Mouse (Mus musculus) mammary gland, adult 2 months (tissue): ENCODE results near the gene Olfr1129. TPM values are rescaled to one million over a fixed set of nuclear protein-coding genes. Genes with fewer than 3 reads are reported as not detected.

Source experiments
- polyA plus RNA-seq: library from polyadenylated mRNA; depleted of rRNA; stranded (reverse); fragments of >200 nt; gene quantifications from 2 replicates; pipeline ENCODE4 v1.2.3, GENCODE M21; 2012; ENCODE audit warnings: low replicate concordance; rRNA removed

Gene Olfr1129
- not detected in 2 replicates for polyA plus RNA-seq

DNA sequence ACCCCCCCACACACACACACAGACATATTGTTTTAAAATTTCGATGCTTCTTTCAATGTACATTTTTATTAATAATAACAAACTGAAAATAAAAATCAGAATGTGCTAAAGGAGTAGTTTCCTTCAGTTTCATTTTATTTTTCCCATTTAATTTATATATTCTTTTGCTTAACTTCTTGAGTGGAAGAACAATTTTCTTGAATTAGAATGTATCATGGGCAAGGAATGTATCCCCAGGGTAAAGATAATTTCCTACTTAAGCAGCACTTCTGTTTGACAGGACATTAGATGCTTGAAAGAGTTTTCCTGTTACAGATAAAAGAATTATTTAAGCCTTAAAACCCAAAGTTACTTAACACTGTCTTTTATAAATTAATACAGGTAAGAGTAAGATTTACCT, at the start of gene Olfr1129:
Olfr1129 (plus strand) TSS at position 301 of the 400 bp plus-strand sequence.

DNA sequence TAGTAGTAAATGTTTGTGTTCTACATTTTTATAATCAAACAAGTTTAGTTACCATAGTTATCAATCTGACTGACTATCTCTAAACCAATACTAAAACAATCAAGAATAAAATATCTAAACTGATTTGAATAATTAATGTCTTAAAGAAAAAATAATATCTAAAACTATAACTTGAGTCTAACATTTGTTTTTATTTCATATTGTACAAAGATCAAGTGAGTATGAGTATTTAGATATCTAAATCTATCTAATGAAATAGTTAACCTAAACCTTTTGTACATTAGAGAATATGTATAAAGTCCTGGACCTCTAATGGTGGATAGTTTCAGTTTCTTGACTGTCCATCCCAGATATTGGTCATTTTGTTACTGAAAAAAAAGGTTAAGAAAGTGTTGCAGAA, 42.2 kb upstream of the Olfr1129 start, which contains the start of gene Olfr153:
Olfr153 (plus strand) TSS at position 301 of the 400 bp plus-strand sequence.

GRCm38 (mm10) chr2:87545442-87545841, 28.3 kb upstream of the Olfr1129 start, which contains the start of gene Olfr1128:
TSS of gene Olfr1128 (minus strand) at chr2:87545542.

GRCm38 (mm10) chr2:87605912-87606311, 32.2 kb downstream of the Olfr1129 start, which contains the start of gene Olfr1130:
TSS of gene Olfr1130 (plus strand) at chr2:87606212.

DNA sequence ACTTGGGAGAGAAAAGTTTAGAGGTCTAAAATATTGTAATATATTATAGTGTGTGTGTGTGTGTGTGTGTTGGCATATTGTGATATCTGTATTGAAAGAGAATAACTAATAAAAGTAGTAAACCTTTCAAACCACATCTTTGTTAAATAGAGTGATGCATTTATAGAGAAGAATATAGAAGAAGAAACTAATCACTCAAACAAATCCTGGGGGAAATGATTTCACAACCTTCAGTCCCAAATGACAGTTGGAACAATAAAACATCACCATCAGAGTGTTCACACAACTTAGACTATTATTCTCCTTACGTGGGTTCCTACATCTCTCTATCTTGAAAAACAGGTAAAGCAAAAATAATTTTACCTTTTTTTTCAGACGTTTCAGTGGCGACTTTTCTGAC, 53.1 kb downstream of the Olfr1129 start, which contains the start of gene Olfr1131:
Olfr1131 (plus strand) TSS at position 301 of the 400 bp plus-strand sequence.

Other genes starting within 250 kb of the Olfr1129 start
- not detected in 2 replicates for gene Olfr1120, start 219.1 kb upstream of the Olfr1129 start, polyA plus RNA-seq
- not detected in 2 replicates for gene Olfr1121, start 204.0 kb upstream of the Olfr1129 start, polyA plus RNA-seq
- gene Olfr1122, start 188.1 kb upstream of the Olfr1129 start, polyA plus RNA-seq = not detected in 2 replicates
- gene Olfr1123, start 157.3 kb upstream of the Olfr1129 start, polyA plus RNA-seq = not detected in 2 replicates
- gene Olfr1124, start 143.6 kb upstream of the Olfr1129 start, polyA plus RNA-seq = not detected in 2 replicates
- gene Olfr1126, start 119.9 kb upstream of the Olfr1129 start, polyA plus RNA-seq = not detected in 2 replicates
- gene Pramel7, start 76.8 kb upstream of the Olfr1129 start, polyA plus RNA-seq = not detected in 2 replicates
- gene Pramel6, start 67.3 kb upstream of the Olfr1129 start, polyA plus RNA-seq = not detected in 2 replicates
- gene Olfr153, start 42.1 kb upstream of the Olfr1129 start, polyA plus RNA-seq = not detected in 2 replicates
- not detected in 2 replicates for gene Olfr1128, start 28.4 kb upstream of the Olfr1129 start, polyA plus RNA-seq
- not detected in 2 replicates for gene Olfr1130, start 32.3 kb downstream of the Olfr1129 start, polyA plus RNA-seq
- not detected in 2 replicates for gene Olfr1131, start 53.2 kb downstream of the Olfr1129 start, polyA plus RNA-seq
- gene Olfr1132, start 63.6 kb downstream of the Olfr1129 start, polyA plus RNA-seq = not detected in 2 replicates
- gene Olfr1133, start 73.5 kb downstream of the Olfr1129 start, polyA plus RNA-seq = not detected in 2 replicates
- not detected in 2 replicates for gene Olfr1134, start 84.6 kb downstream of the Olfr1129 start, polyA plus RNA-seq
- gene Olfr1135, start 99.8 kb downstream of the Olfr1129 start, polyA plus RNA-seq = not detected in 2 replicates
- gene Olfr1136, start 120.0 kb downstream of the Olfr1129 start, polyA plus RNA-seq = not detected in 2 replicates
- gene Olfr1137, start 139.3 kb downstream of the Olfr1129 start, polyA plus RNA-seq = not detected in 2 replicates
- gene Olfr1138, start 166.1 kb downstream of the Olfr1129 start, polyA plus RNA-seq = not detected in 2 replicates
- not detected in 2 replicates for gene Olfr1140, start 169.8 kb downstream of the Olfr1129 start, polyA plus RNA-seq
- not detected in 2 replicates for gene Olfr1141, start 180.1 kb downstream of the Olfr1129 start, polyA plus RNA-seq
- not detected in 2 replicates for gene Olfr152, start 205.6 kb downstream of the Olfr1129 start, polyA plus RNA-seq
- not detected in 2 replicates for gene Olfr1143, start 226.7 kb downstream of the Olfr1129 start, polyA plus RNA-seq
- gene Olfr1145, start 235.9 kb downstream of the Olfr1129 start, polyA plus RNA-seq = not detected in 2 replicates